Mouse (Mus musculus) heart, postnatal 10 days (tissue): ENCODE measurements around the gene Phgdh. TPM values are rescaled to one million over a fixed set of nuclear protein-coding genes. Genes with fewer than 3 reads are reported as not detected.
A peak's percentile ranks its signal among the peaks of the same experiment; 100 is the strongest.
"Not testable (repeated sequence)": the region's sequence is repeated elsewhere in the genome, so short reads cannot be mapped to it uniquely, and the experiment has no call there.

Experiments used
- DNase-seq, 2 experiments: peaks; one replicate each; pipeline ENCODE4 v3.0.0; 2021
- intact Hi-C: fragments of 180-260 bp; cut with DNase I; formaldehyde crosslinking; loops from one replicate; pipeline ENCODE4 v1.15.1; 2025
- total RNA-seq, 2 experiments: library from RNA; stranded (reverse); gene quantifications; 2 replicates each; pipeline ENCODE4 v1.2.3; 2021

Phgdh gene
- 1 to 10 TPM; 5.9 to 7.4 TPM for total RNA-seq

DNA sequence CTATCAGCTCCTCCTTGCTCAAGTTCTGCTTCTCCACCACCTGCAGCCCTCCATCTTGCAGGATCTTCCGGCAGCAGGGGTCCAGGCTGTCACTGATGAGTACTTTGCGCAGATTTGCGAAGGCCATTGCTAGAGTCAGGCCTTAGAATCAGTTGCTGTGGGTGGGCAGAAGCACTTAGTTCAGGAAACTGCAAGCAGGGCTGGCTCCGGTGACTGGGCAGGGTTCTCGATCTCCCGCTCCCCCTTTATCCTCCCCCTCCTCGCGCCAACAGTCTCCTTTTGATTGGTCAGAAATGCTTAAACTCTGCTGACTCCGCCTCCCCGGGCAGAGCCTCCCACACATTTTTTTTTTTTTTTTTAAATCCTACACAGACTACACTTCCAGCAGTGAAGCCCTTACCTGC, at the start of gene Phgdh:
Gene Phgdh, minus strand, starts transcription at position 285 of the 404 bp plus-strand sequence.
- intact Hi-C loops, result not testable (repeated sequence)
- peak; percentile 68 to 70 for DNase-seq

DNA sequence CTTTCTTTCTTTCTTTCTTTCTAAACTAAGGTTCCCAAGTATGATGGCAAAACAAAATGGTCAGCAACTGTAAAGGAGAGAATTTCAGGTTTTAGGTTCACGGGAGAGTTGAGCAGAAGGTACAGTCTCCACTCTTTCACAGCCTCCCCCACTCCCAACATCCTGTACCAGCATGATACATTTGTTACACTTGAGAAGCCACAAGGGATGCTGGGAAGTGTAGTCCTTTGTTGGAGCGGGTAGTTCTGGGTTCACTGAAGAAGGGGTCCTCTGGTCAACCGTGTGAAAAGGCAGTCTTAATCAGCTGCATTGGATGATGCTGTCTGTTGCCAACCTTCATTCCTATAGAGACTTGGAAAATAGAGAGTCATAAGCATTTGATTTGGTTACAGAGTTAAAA, 49.5 kb upstream of the Phgdh start:
- DNase-seq, result no peak
- intact Hi-C loops, result no loop called here

DNA sequence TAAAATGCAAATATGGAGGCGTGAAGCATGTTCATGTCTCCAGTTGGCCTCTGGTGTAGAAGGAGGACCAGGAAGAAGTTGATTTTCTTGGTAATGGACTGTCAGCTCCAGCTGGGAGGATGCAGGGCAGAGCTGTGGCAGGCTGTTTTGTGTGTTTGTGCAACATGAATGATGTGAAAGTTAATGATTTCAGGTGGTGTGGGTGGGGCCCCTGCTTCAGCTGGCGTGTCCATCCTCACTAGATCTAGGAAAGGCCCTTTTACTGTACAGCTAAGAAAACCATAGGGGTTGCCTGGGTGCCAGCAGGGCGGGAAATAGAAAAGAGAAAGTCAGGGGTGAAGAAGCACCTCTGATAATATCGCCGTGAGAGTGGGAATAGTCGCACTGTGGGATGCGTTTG, 48.0 kb upstream of the Phgdh start:
- DNase-seq, result no peak
- intact Hi-C loops, result no loop called here

DNA sequence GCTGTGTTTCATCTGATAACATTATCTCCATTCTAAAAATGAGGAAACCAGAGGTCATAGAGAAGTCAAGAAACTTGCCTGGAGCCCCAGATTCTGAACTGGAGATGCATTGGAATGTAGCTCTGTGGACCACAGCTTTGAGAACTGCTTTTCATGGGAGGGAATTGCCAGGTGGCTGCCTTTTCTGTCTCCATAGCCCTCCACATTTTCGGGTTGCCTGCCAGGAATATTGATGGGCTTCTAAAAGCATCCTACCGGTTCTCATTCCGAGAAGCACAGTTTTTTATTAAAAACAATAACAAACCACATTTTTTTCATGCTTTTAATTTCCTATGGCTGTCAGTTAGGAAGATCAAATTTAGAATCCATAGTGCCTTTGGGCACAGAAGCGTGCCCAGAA, 47.3 kb upstream of the Phgdh start:
- intact Hi-C loops, result no loop called here
- no peak for DNase-seq

DNA sequence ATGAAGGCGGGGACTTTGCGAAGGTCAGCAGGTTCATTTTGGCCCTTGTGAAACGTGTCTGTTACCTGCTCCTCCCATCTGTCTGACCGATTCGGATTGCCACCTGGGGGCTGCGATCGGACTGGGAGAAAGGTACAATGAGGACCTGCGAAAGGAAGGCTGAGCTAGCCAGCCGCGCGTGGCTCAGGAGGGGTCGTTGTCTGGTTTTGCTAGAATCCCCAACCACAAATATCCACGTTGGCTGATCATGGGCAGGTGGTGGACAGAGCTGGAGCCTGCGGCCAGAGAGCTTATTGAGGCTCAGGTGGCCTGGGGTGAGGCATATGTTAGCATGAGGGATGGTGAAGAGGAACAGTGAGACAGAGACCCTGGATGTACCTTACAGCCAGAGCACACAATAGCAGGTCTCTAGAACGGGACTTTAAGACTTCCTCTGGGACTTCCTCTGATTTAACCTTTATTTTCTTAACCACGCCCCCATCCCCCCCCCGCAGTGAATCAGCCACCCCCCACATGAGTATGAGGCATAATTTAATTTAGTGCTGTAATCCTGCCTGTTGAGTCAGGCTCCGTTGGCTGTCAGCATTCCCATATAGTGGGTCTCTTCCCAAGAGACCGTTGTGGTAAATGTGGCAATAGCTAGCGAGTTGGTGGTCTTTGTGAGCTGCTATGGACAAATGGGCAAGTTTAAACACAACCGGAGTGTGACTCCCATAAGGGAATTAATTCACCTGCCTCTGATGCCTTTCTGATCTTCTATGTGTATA, 43.4 kb upstream of the Phgdh start:
- no peak for DNase-seq

DNA sequence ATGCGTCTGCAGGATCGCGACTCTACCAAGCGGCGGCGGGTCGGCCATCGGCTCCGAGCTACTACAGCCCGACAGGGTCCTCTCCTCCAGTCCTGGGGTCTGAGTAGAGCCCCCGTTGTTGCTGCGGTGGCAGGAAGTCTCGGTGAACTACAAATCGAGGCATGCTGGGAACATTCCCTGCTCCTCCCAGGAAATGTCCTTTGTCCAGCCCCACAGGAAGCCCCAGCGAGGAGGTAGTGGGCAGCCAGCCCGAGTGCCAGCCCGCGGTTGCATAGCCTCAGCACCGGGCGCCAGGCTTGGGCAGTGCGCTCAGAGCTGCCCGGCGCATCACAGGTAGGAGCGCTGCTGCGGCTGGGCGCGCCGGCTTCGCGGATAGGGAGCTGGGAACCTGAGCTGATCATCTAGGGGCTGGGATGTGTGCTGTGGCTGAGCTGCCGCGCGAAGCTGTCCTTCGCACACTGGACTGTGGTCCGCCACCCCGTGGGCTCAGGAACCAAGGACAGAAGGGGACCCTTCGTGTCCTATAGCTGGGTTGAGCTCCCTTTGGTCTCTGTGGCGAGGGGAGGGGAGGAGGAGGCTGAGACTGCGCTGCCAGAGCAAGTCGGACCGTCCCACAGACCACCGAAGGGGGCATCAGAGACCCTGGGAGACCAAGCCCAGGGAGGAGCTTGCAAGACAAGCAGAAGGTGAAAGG, 42.6 kb upstream of the Phgdh start, which contains the start of gene Zfp697:
Gene Zfp697, plus strand, starts transcription at position 216 of the 694 bp plus-strand sequence.
- intact Hi-C loops, result loop anchor here (2.0 to 5.0 kb wide), 3 partner anchors 35 to 60 kb away; no protein-coding TSS in a partner anchor

More for the DNA sequence above, 43.4 kb upstream of the Phgdh start:
- intact Hi-C loops, result loop anchor here (2.0 to 5.0 kb wide), 3 partner anchors 34 to 60 kb away; no protein-coding TSS in a partner anchor

DNA sequence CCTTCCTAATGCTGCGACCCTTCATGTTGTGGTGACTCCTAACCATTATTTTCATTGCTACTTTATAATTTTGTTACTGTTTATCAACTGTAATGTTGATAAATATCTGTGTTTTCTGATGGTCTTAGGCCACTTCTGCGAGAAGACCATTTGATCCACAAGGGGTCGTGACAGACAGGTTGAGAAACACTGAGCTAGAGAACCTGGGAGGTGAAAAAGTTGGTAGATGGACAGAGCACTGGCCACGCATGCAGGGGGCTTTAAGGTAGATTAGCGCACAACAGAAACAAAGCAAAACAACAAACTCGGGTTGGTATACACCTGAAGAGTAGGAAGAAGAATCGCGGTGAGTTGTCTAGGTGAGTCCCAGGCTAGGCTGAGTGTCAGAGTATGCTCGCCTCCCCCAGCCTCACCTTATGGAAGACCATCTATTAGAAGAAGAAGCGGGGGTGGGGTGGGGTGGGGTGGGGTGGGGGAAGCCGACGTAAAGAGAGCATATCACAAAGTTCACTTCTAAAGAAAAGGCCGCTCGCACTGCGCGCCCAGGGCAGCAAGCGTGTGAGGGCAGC, 42.0 kb upstream of the Phgdh start:
- DNase-seq, result no peak
- intact Hi-C loops, result loop anchor here (2.0 to 5.0 kb wide), 3 partner anchors 36 to 61 kb away; no protein-coding TSS in a partner anchor

More for the DNA sequence above, 42.6 kb upstream of the Phgdh start, which contains the start of gene Zfp697:
- peak; percentile 86 for DNase-seq

DNA sequence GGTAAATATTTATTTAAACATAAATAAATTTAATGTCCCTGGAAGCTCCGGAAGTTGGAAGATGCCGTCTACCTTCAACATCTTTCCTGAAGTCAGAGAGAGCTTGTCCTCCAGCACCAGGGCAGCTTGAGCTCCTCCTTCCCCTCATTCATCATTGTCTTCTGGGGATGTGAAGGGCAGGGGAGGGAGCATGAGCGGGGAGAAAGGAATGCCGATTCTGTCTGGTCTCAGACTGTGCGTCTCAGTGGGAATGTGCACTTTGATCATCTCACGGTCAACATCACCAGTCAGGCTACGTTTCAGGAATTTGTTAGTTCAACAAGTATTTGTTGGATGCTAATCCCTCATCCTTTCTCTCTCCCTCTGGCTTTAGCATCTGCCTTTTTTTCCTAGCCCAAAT, 39.4 kb upstream of the Phgdh start:
- intact Hi-C loops, result no loop called here
- DNase-seq, result no peak

DNA sequence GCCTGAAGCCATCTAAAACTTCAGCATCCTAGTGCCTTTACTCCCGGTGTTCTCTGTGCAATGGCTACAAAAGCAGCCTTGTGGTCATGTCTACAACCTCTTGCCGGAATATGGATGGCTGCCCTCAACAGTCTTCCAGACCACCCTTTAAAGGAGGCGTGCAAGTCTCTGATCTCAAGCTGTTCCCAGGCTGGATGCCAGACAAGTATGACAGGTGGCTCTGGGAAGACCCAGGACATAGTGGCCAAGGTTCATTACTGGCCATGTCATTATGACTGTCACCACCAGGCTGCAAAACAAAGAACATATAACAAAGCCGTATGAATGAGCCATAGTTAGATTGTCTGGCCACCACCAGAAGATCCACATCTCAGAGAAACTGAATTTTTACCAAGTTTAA, 38.5 kb upstream of the Phgdh start:
- no peak for DNase-seq
- intact Hi-C loops, result no loop called here

DNA sequence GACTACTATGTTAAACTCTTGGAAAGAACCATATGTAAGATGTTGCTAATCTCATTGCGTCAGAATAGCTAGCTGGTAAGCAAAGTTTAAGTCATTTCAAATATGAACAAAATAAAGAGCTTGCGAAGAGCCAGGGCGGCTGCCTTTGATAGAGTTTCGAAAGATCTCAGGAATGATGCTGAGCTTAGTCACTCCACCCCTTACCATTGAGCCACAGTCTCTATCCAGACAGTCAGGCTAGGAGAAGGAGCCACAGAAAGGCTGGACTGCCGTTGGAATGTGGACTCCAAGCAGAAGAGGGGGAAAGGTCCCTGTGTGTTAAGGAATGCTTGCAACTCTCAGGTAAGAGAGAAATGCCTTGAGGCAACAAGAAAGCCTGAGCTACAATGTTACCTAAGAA, 35.2 kb upstream of the Phgdh start:
- no peak for DNase-seq
- intact Hi-C loops, result no loop called here

DNA sequence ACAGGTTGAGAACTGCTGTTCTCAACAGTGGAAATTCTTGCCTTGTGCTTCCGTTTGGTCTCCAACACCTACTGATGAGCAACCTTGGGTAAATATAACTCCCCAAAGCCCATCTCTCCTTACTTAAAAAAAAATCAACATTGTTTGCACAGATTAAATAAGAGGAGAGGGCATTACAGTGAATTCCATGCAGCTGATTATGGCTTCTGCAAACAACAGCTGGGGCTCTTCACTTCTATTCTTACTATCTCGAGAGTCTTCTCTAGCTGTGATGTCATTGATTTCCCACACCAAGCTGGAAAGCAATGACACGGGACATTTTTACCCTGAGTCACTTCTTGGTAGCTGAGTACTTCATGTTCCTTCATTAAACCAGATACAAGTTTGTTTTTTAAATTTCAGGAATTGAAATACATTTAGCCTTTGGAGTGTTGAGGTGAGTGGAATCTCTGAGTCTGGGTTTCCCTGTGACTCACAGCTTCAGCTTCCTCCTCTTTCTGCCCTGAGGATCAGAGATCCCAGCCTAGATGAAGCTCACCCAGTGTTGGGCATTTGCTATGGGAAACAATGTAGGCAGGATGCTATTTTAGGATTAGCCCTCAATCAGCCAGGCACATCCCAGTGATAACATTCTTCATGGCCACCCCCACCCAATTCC, 34.4 kb upstream of the Phgdh start:
- DNase-seq, result peak; percentile 31 to 38
- intact Hi-C loops, result no loop called here

DNA sequence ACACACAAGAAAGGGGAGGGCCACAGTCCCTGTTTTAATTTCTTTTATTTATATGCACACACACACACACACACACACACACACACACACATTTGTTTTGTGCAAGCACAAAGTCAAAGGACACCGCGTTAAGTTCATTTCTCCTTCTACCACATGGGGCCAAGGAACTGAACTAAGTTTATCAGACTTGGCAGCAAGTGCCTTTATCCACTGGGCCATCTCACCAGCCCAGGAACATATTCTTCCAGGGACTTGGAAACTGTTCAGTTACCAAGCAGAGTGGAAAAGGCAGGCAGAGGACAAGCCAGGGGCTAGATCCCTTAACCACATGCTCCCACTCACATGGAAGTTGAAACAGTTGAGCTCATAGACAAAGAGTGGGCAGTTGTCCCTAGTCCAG, 29.0 kb upstream of the Phgdh start:
- DNase-seq, result no peak
- intact Hi-C loops, result no loop called here

DNA sequence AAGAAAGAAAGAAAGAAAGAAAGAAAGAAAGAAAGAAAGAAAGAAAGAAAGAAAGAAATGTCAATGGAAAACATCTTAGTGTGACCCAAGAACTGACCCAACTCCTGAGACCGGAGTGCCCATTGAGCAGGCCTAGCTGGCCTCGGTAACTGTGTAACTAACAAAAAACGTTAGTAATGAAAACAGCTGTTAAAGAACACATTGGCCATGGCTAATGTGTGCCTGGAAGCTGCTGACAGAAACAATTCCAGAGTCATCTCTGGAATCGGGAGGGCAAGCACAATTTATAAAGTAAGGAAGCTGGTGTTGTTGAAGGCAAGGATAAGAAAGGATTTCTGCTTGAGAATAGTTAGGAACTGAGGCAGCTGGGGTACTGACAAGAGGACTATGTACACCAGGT, 28.5 kb upstream of the Phgdh start:
- DNase-seq, result no peak
- intact Hi-C loops, result no loop called here

DNA sequence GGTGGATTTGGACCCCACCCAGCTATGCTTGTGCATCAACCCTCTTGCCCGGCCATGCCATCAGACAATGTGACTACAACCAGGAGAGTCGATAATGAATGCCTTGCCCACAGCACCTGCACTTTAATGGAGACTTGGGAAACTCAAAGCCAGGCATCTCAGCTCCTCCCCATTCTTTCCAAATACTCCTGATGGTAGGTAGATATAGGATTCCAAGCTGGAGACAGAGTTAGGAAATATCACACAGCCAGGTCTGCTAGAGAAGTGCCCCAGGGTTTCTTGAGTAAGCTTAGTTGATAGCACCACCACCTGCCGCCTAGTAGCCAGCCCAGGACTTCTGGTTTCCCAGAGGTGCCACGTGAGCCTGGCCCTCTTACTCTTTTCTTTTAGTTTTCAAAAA, 27.0 kb upstream of the Phgdh start:
- intact Hi-C loops, result no loop called here
- DNase-seq, result no peak

DNA sequence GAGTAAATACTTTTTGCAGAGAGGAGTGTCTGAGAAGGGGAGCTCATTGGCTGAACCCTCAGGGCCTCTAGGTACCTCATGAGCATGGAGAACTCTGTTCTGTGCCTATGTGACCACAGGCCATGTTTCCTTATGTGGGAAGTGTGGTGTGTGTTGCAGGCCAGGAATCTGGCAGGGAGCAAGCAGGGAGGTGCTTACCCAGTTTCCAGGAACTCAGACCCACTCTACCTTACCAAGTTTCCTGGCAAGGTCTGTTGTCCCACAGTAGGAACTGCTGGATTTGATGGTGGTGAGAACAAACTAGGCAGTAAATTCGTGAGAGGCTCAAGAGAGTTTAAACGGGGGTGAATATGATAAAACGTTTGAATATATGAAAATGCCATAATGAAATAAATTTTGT, 26.3 kb upstream of the Phgdh start:
- intact Hi-C loops, result no loop called here
- DNase-seq, result no peak

DNA sequence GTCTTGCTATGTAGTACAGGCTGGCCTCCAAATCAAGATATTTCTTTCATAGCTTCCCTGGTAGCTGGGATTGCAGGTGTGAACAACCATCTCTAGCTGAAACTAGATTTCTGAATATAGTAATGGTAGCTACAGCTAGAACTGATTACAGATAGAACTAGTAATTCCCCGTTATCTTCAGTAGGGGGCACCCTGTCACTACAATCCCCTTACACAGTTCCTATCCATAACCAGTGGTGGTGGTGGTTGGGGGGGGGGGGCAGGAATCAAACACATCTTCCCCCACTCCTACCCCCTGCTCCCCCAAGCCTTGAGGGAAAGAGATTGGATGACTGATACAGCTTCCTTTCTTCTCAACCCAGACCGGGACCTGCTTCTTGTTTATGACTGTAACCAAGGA, 23.0 kb upstream of the Phgdh start:
- peak; percentile 40 to 49 for DNase-seq
- intact Hi-C loops, result loop anchor here (2.0 to 5.0 kb wide), 2 partner anchors 65 to 80 kb away; no protein-coding TSS in a partner anchor

DNA sequence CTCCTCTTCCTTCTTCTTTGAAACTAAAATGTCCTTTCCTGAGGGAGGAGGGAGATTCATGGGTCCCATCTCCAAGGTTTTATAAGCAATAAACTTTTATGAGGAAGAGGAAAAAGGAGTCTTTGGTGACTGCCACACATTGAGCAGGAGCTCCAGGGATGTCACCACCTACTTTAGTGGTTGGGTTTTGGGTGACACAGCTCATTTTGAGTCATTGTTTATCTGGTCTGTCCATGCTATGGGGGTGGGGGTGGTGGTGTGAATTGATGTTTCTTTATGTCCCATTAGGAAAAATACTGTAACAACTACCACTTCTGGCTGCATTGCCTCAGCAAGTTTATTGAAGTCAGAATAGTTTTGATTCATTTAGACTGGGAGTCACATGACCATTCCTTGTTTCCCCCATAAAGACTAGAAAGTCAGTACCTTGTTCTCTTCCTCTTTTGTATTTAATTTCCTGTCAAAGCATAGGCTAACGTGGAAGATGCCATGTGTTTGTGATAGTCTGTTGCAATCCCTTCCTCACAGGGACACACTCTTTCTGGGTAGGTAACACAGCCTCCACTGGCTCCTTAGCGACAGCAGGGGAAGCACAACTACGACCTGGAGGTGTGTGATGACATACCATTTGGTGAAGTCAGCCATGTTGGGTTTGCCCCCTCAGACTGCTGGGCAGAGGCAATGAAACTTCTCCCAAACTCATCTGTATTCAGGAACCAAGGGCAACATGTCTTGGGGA, 17.0 kb upstream of the Phgdh start:
- no peak for DNase-seq
- intact Hi-C loops, result no loop called here

DNA sequence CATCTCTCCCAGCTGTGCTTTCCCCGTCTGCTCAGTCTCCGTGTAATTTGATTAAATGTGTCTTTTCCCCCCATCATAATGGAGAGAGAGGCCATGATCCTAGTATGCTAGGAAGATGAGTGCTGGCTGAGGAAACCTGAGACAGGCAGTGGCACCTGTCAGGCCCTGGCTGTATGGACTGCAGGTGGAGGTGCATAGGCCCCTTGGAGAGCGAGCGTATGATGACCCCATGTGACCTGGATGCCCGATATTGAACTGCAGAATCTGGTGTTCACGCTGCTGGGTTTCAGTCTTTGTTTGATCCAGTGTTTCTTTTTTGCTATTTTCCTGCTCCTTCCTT, 16.2 kb upstream of the Phgdh start:
- DNase-seq, result no peak
- intact Hi-C loops, result no loop called here

DNA sequence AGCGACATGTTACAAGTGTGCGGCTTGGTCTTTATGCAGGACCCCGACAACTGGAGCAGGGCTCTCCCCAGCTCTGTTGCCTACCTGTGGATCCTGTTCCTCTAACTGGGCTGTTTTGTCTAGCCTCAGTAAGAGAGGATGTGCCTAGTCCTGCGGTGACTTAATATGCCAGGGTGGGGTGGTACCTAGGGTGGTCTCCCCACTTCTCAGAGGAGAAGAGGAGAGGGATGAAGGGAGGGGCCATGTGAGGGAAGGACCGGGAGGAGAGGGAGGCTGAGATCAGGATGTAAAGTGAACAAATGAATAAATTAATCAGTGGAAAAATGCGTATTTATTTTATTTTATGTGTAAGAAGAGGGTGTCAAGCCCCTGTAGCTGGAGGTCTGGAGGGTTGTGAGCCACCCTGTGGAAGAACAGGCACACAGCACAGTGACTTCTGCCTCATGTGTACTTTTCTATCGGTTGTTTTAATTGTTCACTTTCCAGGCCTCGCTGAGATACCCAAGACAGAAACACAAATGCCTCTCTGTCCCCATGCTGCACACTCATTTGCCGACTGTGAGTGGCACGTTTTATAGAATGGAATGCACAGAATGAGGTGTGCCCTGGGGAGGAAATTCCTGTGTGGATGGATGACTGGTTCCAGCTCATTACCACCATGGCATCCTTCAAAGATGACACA, 15.7 kb upstream of the Phgdh start:
- no peak for DNase-seq
- intact Hi-C loops, result loop anchor here (2.0 kb wide), 1 partner anchor 87 kb away; no protein-coding TSS in a partner anchor

DNA sequence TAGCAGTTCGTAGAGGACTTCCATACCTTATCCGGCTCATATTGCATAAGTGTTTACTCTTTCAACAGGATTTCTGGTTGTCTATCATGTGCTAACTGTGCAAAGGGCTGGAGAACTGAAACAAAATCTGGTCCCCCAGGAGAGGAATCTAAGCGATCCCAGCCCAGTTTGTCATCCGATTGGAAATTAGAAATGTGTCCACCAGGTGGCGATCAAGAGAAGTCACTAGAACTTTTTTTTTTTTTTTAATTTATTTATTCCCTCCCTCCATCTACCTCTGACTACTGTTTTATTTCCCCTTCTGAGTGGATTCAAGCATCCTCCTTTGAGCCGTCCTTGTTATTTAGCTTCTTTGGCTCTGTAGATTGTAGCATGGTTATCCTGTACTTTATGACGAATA, 14.1 kb upstream of the Phgdh start:
- peak; percentile 77 to 89 for DNase-seq
- intact Hi-C loops, result loop anchor here (2.0 kb wide), 1 partner anchor 89 kb away; no protein-coding TSS in a partner anchor
